Mouse (Mus musculus) ES-E14 (cell line): ENCODE results near the gene Vax1. TPM values are rescaled to one million over a fixed set of nuclear protein-coding genes. Genes with fewer than 3 reads are reported as not detected.

ENCODE experiments used
- DNase-seq: peaks from one replicate; pipeline ENCODE4 v3.0.0-alpha.2; 2013; ENCODE audit warnings: low read depth, low spot score
- H3K27ac ChIP-seq: 2 replicates; pipeline ENCODE4 v1.5.1; 2012; ENCODE audit warnings: low read depth, mild to moderate bottlenecking, low read length, moderate library complexity, mixed read lengths; ENCODE audit not compliant: poor library complexity, insufficient read depth, severe bottlenecking
- H3K36me3 ChIP-seq: 2 replicates; pipeline ENCODE4 v1.6.1; 2012; ENCODE audit warnings: mild to moderate bottlenecking, low read length, moderate library complexity, mixed read lengths; ENCODE audit not compliant: control insufficient read depth, poor library complexity, insufficient read depth, severe bottlenecking
- H3K4me1 ChIP-seq, 2 experiments: fragments of 150-350 bp in 1 of 2; sonication (generic) in 1 of 2; 2 replicates each; pipeline ENCODE4 v1.6.1; 2012; ENCODE audit warnings: low read length in 2 of 2, mild to moderate bottlenecking in 1 of 2, mixed read lengths in 1 of 2; ENCODE audit not compliant: control insufficient read depth in 2 of 2, insufficient read depth in 2 of 2, poor library complexity in 1 of 2
- H3K4me3 ChIP-seq, 2 experiments: fragments of 150-350 bp in 1 of 2; sonication (generic) in 1 of 2; 2 replicates each; pipeline ENCODE4 v1.5.1; 2012; ENCODE audit warnings: low read length in 2 of 2, low read depth in 1 of 2, mild to moderate bottlenecking in 1 of 2, mixed read lengths in 1 of 2; ENCODE audit not compliant: insufficient read depth in 1 of 2, poor library complexity in 1 of 2, severe bottlenecking in 1 of 2
- H3K9ac ChIP-seq: 2 replicates; pipeline ENCODE4 v1.6.1; 2012; ENCODE audit warnings: low read depth, mild to moderate bottlenecking, low read length, mixed read lengths; ENCODE audit not compliant: poor library complexity, insufficient read depth, severe bottlenecking
- H3K9me3 ChIP-seq: fragments of 150-350 bp; sonication (generic); 2 replicates; pipeline ENCODE4 v1.6.1; 2012; ENCODE audit warnings: low read depth, mild to moderate bottlenecking, low read length; ENCODE audit not compliant: control insufficient read depth, insufficient read depth
- CHD2 ChIP-seq: IDR thresholded peaks from 2 replicates; pipeline ENCODE4 v1.6.1; 2014; ENCODE audit warnings: mild to moderate bottlenecking, low read depth, low read length, inconsistent platforms
- HCFC1 ChIP-seq: IDR thresholded peaks from 2 replicates; pipeline ENCODE4 v1.6.1; 2012; ENCODE audit warnings: low read length, inconsistent platforms, borderline replicate concordance; ENCODE audit not compliant: insufficient read depth
- MAFK ChIP-seq: IDR thresholded peaks from 2 replicates; pipeline ENCODE4 v1.6.1; 2014; ENCODE audit warnings: mild to moderate bottlenecking, low read depth, low read length, inconsistent platforms; ENCODE audit not compliant: insufficient read depth
- ZC3H11A ChIP-seq: IDR thresholded peaks from 2 replicates; pipeline ENCODE4 v1.6.1; 2012; ENCODE audit warnings: low read depth, mild to moderate bottlenecking, inconsistent platforms, low read length, borderline replicate concordance
- ZNF384 ChIP-seq: IDR thresholded peaks from 2 replicates; pipeline ENCODE4 v1.6.1; 2012; ENCODE audit warnings: low read depth, low read length, inconsistent platforms
- in situ Hi-C, 2 experiments: fragments of 600-800 bp; cut with MboI; formaldehyde crosslinking; loops; one replicate each; pipeline ENCODE4 v1.15.1; 2025; ENCODE audit warnings: low sequenced_read_pairs in 2 of 2, inconsistent platforms in 1 of 2; ENCODE audit not compliant: unreplicated experiment in 2 of 2
- total RNA-seq: library from RNA; depleted of rRNA; stranded (reverse); fragments of 300-350 nt; gene quantifications from 2 replicates; pipeline ENCODE4 v1.2.3, GENCODE M21; 2012

Gene Vax1
- total RNA-seq, 1 experiment, result not detected

DNA sequence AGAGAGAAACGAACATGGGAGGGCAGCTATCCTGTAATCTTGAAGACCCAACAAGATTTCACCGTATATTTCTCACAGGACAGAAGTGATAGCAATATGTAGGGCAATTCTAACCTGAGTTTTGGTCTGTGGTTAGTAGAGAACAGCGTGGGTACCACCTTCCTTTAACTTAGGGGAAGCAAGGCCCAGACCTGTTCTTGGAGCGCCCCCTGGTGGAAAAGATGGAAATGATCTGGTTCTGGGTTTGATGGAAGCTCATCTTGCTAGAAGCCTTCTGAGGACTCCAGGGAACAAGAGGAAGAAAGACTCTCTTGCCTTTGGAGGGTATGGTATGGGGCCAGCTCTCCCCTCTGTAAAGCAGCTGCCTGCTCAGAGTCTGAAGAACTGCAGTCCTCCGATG is 38.6 kb upstream of the Vax1 start:
- TF ChIP-seq MAFK, result no peak
- TF ChIP-seq CHD2, result no peak
- no peak for TF ChIP-seq ZNF384
- TF ChIP-seq HCFC1, result no peak
- peak; percentile 60; the same call in 1 of the 2 replicates for TF ChIP-seq ZC3H11A
- Histone ChIP-seq H3K4me1 (no peaks in the 10 kb centered on the region), H3K4me3 (no peak overlapping the region), H3K9ac (no peak overlapping the region), H3K9me3 (no peaks in the 10 kb centered on the region), H3K27ac (no peak overlapping the region), H3K36me3 (no peaks in the 10 kb centered on the region)
- in situ Hi-C loops, result loop anchor here (10.0 to 25.0 kb wide), 2 partner anchors 294 to 296 kb away; no protein-coding TSS in a partner anchor
- peak; percentile 74 for DNase-seq

GRCm38 (mm10) chr19:59198161-59198560 is 28.3 kb upstream of the Vax1 start:
- no peak overlapping the region for H3K4me3 ChIP-seq
- in situ Hi-C loops, result no loop called here
- H3K36me3 ChIP-seq, result no peaks in the 10 kb centered on the region
- peak; percentile 59 for DNase-seq
- H3K9me3 ChIP-seq, result no peaks in the 10 kb centered on the region
- TF ChIP-seq ZC3H11A (peak; percentile 44; the same call in 1 of the 2 replicates), MAFK (no peak), HCFC1 (no peak)
- H3K4me1 ChIP-seq, result no peaks in the 10 kb centered on the region
- H3K27ac ChIP-seq, result no peak overlapping the region
- H3K9ac ChIP-seq, result no peak overlapping the region

GRCm38 (mm10) chr19:59196111-59196666 is 26.3 kb upstream of the Vax1 start:
- in situ Hi-C loops, result no loop called here
- Histone ChIP-seq H3K27ac (no peak overlapping the region), H3K4me3 (no peak overlapping the region), H3K9ac (no peak overlapping the region), H3K4me1 (no peaks in the 10 kb centered on the region), H3K9me3 (no peaks in the 10 kb centered on the region), H3K36me3 (no peaks in the 10 kb centered on the region)
- no peak for DNase-seq
- TF ChIP-seq ZNF384, result no peak
- 0 out of 2 replicates have a peak, but pooled peaks have one; percentile 43 for TF ChIP-seq ZC3H11A

DNA sequence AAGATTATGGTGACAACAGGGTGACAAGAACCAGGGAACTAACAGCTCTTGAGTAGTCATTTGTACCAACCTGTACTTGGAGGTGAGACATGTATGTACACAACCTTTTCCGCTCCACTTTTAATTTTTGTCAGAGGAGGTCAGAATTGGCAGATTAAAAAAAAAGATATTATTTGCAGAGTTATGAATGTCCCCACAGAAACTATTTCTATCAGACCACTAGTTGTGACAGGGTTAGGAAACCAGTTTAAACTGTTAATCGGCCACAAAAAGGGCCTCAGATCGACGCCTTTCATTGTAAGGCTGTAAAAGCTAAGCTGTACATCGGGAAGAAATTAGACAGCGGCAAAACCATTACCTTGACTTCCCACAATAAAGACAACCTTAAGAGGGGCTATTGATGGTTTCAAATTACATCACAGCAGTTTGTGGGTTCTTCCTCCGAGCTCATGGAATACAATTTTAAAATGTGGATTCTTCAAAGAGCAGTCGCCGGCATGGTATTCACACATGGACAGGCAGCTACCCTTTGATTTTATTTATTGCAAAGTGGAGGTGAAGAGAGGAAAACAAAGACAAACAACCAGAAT is 25.4 kb upstream of the Vax1 start:
- in situ Hi-C loops, result no loop called here
- no peak overlapping the region for H3K27ac ChIP-seq
- DNase-seq, result no peak
- no peak overlapping the region for H3K4me3 ChIP-seq
- no peaks in the 10 kb centered on the region for H3K36me3 ChIP-seq
- no peak overlapping the region for H3K9ac ChIP-seq
- no peak for TF ChIP-seq ZNF384
- no peak for TF ChIP-seq ZC3H11A
- no peak for TF ChIP-seq MAFK
- TF ChIP-seq HCFC1, result no peak
- no peak for TF ChIP-seq CHD2
- H3K9me3 ChIP-seq, result no peaks in the 10 kb centered on the region
- H3K4me1 ChIP-seq, result no peaks in the 10 kb centered on the region
